Mouse (Mus musculus) embryonic facial prominence, embryonic 14.5 days (tissue): ENCODE results near the gene Axdnd1. TPM values are rescaled to one million over a fixed set of nuclear protein-coding genes. Genes with fewer than 3 reads are reported as not detected.
"Not testable (repeated sequence)": the region's sequence is repeated elsewhere in the genome, so short reads cannot be mapped to it uniquely, and the experiment has no call there.

Experiments
- ATAC-seq: fragments of 200-750 bp; cut with Nextera tagmentation; 2 replicates; pipeline ENCODE4 v1.8.0; 2017; ENCODE audit warnings: low read depth, moderate number of reproducible peaks, moderate TSS enrichment
- DNase-seq: peaks from one replicate; pipeline ENCODE4 v3.0.0-alpha.2; 2015; ENCODE audit warnings: low spot score
- H3K27ac ChIP-seq: fragments of 300-500 bp; sonication (generic); replicated peaks from 2 replicates; pipeline ENCODE4 v1.5.1; 2014; ENCODE audit warnings: low read depth, mild to moderate bottlenecking, low read length, moderate library complexity
- H3K27me3 ChIP-seq: fragments of 300-500 bp; sonication (generic); replicated peaks from 2 replicates; pipeline ENCODE4 v1.6.1; 2014; ENCODE audit warnings: low read length; ENCODE audit not compliant: control insufficient read depth, insufficient read depth
- H3K36me3 ChIP-seq: fragments of 300-500 bp; sonication (generic); 2 replicates; pipeline ENCODE4 v1.6.1; 2014; ENCODE audit warnings: low read length, mixed read lengths; ENCODE audit not compliant: control insufficient read depth, insufficient read depth
- H3K4me1 ChIP-seq: fragments of 300-500 bp; sonication (generic); 2 replicates; pipeline ENCODE4 v1.6.1; 2014; ENCODE audit warnings: antibody characterized with exemption, low read length; ENCODE audit not compliant: control insufficient read depth, insufficient read depth
- H3K4me2 ChIP-seq: fragments of 300-500 bp; sonication (generic); 2 replicates; pipeline ENCODE4 v1.6.1; 2014; ENCODE audit warnings: low read depth, mild to moderate bottlenecking, low read length, moderate library complexity, mixed read lengths
- H3K4me3 ChIP-seq: fragments of 300-500 bp; sonication (generic); 2 replicates; pipeline ENCODE4 v1.5.1; 2014; ENCODE audit warnings: low read depth, mild to moderate bottlenecking, low read length
- H3K9ac ChIP-seq: fragments of 300-500 bp; sonication (generic); 2 replicates; pipeline ENCODE4 v1.6.1; 2014; ENCODE audit warnings: low read depth, mild to moderate bottlenecking, low read length, moderate library complexity, mixed read lengths
- H3K9me3 ChIP-seq: fragments of 300-500 bp; sonication (generic); 2 replicates; pipeline ENCODE4 v1.6.1; 2016; ENCODE audit warnings: low read length; ENCODE audit not compliant: control insufficient read depth
- WGBS: fragments of 180-500 bp; shearing (Covaris S2); extraction: QIAGEN DNeasy Blood & Tissue Kit; methylation state at CpG from one replicate; pipeline ENCODE4 v1.1.7; 2014; 5-methylcytosine and 5-hydroxymethylcytosine counted together
- polyA plus RNA-seq: library from polyadenylated mRNA; unstranded; fragments of >200 nt; fragmentation: Nextera tagmentation; extraction: Ambion mirVana; gene quantifications from 2 replicates; pipeline ENCODE4 v1.2.1, GENCODE M21; 2014

Axdnd1 gene
- polyA plus RNA-seq, 1 experiment from 2014 or later, result 0.31 TPM

DNA sequence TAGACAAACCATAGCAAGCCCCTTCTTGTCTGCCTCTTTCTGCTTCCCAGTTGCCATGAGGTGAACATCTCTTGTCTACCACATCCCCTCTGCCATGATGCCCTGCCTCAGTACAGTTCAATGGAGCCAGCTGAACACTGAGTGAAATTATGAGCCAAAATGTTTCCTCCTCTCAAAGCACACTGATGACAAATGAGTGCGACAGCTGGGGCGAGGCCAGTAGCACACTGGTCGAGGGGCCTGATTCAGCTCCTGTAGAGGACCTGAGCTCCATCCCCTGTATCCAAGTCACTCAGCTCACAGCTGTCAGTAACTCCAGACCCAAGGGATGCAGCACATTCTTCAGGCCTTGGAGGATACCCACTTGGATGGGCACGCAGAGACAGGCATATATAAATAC lies 75.3 kb downstream of the Axdnd1 start:
- WGBS, result 81% methylated on average over 4 of the region's 4 CpGs
- Histone ChIP-seq H3K9ac (no peak overlapping the region), H3K27ac (no peak overlapping the region)

DNA sequence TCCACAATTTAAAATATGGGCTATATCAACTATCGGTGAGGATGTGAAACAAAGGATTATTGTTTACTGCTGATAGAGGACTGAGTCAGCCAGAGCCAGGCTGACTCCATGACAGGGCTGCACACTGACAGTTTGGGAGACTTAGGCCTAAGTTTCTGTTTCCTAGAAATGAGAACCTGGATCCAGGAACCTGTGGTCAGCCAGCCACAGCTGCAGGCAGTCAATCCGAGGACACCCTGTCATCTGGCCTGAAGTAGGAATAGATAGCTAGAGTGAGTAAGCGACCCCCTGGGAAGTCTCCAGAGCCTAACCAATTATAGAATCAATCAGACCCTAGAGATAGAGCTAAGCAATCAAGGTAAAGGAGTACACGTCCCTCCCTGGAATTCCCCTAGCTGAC lies 76.5 kb downstream of the Axdnd1 start:
- H3K4me1 ChIP-seq, result no peaks in the 10 kb centered on the region
- H3K4me3 ChIP-seq, result no peak overlapping the region
- H3K4me2 ChIP-seq, result no peak overlapping the region
- no peak overlapping the region for H3K9ac ChIP-seq
- no peaks in the 10 kb centered on the region for H3K9me3 ChIP-seq
- H3K27me3 ChIP-seq, result no peaks in the 10 kb centered on the region
- 50% methylated on average over 4 of the region's 4 CpGs for WGBS
- no peaks in the 10 kb centered on the region for H3K36me3 ChIP-seq
- H3K27ac ChIP-seq, result no peak overlapping the region
- ATAC-seq, result no peak
- DNase-seq, result no peak

More for the DNA sequence above, 75.3 kb downstream of the Axdnd1 start:
- no peaks in the 10 kb centered on the region for H3K9me3 ChIP-seq
- H3K4me3 ChIP-seq, result no peak overlapping the region
- no peak for DNase-seq
- H3K4me1 ChIP-seq, result no peaks in the 10 kb centered on the region
- H3K4me2 ChIP-seq, result no peak overlapping the region
- H3K27me3 ChIP-seq, result no peaks in the 10 kb centered on the region
- H3K36me3 ChIP-seq, result no peaks in the 10 kb centered on the region
- ATAC-seq, result no peak; the same call in 1 of the 2 replicates

DNA sequence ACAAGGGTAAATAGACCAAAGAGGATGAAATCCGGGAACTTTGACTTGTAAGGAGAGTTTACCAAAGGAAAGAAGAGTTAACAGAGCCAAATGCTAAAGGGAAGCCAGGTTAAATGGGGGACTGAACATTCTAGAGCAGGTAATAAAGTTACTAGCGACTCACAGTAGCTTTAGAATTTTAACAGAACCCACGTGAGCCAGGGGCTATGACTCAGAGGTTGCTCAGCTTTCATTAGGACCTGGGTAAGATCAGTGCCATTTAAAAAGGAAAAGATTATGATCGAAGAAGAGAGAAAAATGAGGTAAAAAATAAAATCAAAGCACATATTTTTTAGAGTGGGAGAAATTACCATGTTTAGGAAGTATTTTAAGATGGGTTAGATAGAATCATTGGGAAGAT lies 80.1 kb downstream of the Axdnd1 start:
- no peak overlapping the region for H3K4me2 ChIP-seq
- no peak overlapping the region for H3K9ac ChIP-seq
- no peak for DNase-seq
- no peaks in the 10 kb centered on the region for H3K4me1 ChIP-seq
- WGBS, result 74% methylated on average over 4 of the region's 4 CpGs
- no peak for ATAC-seq
- no peak overlapping the region for H3K4me3 ChIP-seq
- H3K9me3 ChIP-seq, result 0 out of 2 replicates have a peak, but pooled peaks cover 4% of the 10 kb centered on the region
- no peak overlapping the region for H3K27ac ChIP-seq
- H3K27me3 ChIP-seq, result no peaks in the 10 kb centered on the region
- no peaks in the 10 kb centered on the region for H3K36me3 ChIP-seq

DNA sequence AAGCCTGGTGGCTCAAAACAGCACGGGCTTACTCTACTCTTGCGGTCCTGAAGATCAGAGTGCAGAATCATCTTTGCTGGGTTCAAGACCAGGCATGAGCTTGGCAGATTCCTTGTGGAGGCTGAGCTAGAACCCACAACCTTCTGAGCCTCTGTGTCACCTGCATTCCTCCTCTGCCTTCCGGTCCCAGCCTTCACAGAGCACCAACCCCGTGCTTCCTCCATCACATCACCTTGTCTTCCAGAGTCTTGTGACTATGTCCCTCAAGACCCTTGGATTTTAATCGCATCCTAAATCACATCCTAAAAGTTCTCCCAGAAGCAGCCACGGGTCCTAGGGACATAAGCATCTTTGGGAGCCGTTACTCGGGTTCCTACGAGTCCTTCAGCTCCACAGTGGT lies 97.8 kb downstream of the Axdnd1 start:
- Histone ChIP-seq H3K36me3 (no peaks in the 10 kb centered on the region), H3K9me3 (no peaks in the 10 kb centered on the region), H3K27me3 (no peaks in the 10 kb centered on the region), H3K4me3 (no peak overlapping the region), H3K4me2 (no peak overlapping the region), H3K27ac (no peak overlapping the region), H3K9ac (no peak overlapping the region), H3K4me1 (no peaks in the 10 kb centered on the region)
- WGBS, result 84% methylated on average over 9 of the region's 9 CpGs
- DNase-seq, result no peak
- no peak for ATAC-seq

DNA sequence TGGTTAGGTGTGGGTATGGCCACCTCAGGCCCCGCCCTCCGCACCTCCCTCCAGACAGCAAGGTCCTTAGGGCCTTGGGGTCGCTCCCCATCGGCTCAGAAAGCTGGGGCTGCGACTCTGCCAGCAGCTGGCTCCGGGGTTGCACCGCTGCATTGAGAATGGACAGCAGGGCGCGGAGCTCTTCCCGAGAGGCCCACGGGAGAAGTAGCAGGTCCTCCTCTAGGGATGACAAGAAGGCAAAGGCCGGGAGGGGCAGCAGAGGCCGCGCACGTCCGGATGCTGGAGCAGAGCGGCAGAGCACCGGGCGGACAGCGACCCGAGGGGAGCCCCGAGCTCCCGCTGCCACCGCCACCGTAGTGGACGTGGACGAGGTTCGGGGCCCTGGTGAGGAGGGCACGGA lies 110.3 kb downstream of the Axdnd1 start, which contains the start of gene Nphs2:
Gene Nphs2 (plus strand): TSS at position 98 of the 400 bp plus-strand sequence.
- WGBS, result 5% methylated on average over 29 of the region's 29 CpGs
- H3K4me3 ChIP-seq, result peak within 1 kb of the TSS; percentile 23
- H3K27me3 ChIP-seq, result peaks cover 44% of the 10 kb centered on the region

DNA sequence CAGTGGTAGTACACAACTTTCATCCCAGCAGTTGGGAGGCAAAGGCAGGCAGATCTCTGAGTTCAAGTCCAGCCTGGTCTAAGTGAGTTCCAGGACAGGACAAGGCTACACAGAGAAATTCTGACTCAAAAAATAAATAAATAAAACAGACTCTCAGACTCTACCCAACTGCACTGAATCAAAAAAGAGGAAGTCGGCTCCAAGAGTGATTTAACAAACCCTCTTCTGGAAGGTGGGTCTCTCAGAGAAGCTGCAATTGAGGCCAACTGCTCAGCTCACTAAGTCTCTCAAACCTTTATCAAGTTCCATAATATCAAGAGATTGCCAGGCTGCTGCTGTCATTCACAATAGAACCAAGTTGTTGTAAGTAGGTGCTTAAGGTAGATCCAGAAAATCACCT lies 112.4 kb downstream of the Axdnd1 start:
- H3K4me3 ChIP-seq, result no peak overlapping the region
- H3K9me3 ChIP-seq, result no peaks in the 10 kb centered on the region
- H3K27me3 ChIP-seq, result peaks cover 64% of the 10 kb centered on the region
- no peak overlapping the region for H3K4me2 ChIP-seq
- ATAC-seq, result no peak
- WGBS, result 72% methylated on average over 1 of the region's 1 CpGs
- H3K9ac ChIP-seq, result no peak overlapping the region
- no peaks in the 10 kb centered on the region for H3K36me3 ChIP-seq
- no peak overlapping the region for H3K27ac ChIP-seq
- peaks cover 5% of the 10 kb centered on the region; the same call in 1 of the 2 replicates for H3K4me1 ChIP-seq
- no peak for DNase-seq

More for the DNA sequence above, 110.3 kb downstream of the Axdnd1 start, which contains the start of gene Nphs2:
- H3K4me2 ChIP-seq, result peak within 1 kb of the TSS; percentile 47
- no peaks in the 10 kb centered on the region for H3K9me3 ChIP-seq
- no peak for DNase-seq
- no peak within 1 kb of the TSS for H3K9ac ChIP-seq
- no peak within 1 kb of the TSS for H3K27ac ChIP-seq
- no peak for ATAC-seq
- H3K36me3 ChIP-seq, result no peaks in the 10 kb centered on the region
- H3K4me1 ChIP-seq, result peaks cover 5% of the 10 kb centered on the region; the same call in 1 of the 2 replicates

DNA sequence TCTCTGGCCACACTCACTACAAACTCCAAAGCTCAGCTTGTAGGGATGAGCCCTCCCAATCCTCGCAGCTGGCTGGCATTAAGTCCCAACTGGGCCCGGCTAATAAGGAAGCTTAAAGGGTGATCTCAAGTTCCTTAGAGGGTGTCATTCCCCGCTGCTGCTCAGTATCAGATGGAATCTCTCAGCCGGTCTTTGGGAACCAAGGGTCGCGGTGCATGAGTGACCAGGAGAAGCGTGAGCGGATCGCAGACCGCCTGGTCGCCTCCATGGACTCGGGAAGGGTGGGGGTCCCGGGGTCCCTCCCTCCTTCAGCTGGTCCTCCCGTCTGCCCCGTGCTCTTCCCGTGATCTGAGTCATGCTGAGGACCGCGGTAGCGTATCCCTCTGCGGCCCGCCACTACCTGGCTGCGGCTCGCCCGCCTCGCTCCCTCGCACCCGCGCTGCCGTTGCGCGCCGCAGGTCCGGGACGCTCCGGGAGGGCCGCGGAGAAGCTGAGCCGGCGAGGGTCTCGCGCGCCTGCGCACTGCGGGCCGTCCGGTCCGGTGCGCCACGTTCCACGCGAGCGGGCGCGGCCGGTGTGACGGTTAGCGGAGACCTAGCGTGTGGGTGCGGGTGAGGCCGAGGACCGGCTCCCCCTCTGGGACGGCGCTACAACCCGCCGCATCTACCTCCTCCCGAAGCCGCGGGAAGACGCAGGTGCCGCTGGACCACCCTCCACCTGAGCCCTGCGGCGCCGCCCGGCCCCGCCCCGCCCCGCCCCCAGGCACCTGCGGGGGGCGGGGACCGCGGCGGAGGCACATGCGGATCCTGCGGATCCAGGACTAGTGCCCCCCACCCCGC lies 117.8 kb downstream of the Axdnd1 start, which contains the start of gene Tdrd5:
Gene Tdrd5 (minus strand): TSS at position 754 of the 839 bp plus-strand sequence.
- WGBS, result under 1% methylated on average over 28 of the region's 85 CpGs
- Histone ChIP-seq H3K4me1 (no peaks in the 10 kb centered on the region), H3K9me3 (0 out of 2 replicates have a peak, but pooled peaks cover 4% of the 10 kb centered on the region), H3K9ac (peak within 1 kb of the TSS; percentile 54), H3K36me3 (no peaks in the 10 kb centered on the region), H3K4me2 (peak within 1 kb of the TSS; percentile 98), H3K27me3 (peaks cover 55% of the 10 kb centered on the region), H3K4me3 (peak within 1 kb of the TSS; percentile 62), H3K27ac (no peak within 1 kb of the TSS)
- ATAC-seq, result peak; percentile 79
- DNase-seq, result peak; percentile 45

DNA sequence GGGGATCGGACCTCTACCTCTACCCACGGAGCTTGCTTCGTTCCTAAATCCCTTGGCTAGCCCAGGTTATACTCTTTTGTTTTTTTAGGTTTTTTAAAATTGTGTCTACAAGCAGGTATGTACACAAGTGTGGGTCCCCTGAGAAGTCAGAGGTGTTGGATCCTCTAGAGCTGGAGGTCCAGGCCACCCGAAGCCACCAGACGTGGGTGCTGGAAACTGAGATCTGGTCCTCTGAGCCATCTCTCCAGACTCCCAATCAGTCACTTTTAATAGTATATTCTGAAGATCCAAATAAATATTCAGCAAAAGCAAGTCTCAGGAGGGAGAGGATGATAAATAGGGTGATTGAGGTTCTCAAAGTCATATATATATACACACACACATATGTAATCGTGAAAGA lies 130.9 kb downstream of the Axdnd1 start:
- Histone ChIP-seq H3K27ac (no peak overlapping the region), H3K27me3 (no peaks in the 10 kb centered on the region), H3K9ac (no peak overlapping the region), H3K36me3 (no peaks in the 10 kb centered on the region), H3K4me3 (no peak overlapping the region), H3K4me1 (no peaks in the 10 kb centered on the region), H3K4me2 (no peak overlapping the region), H3K9me3 (no peaks in the 10 kb centered on the region)
- DNase-seq, result no peak
- no peak for ATAC-seq
- WGBS, result 90% methylated on average over 5 of the region's 6 CpGs

DNA sequence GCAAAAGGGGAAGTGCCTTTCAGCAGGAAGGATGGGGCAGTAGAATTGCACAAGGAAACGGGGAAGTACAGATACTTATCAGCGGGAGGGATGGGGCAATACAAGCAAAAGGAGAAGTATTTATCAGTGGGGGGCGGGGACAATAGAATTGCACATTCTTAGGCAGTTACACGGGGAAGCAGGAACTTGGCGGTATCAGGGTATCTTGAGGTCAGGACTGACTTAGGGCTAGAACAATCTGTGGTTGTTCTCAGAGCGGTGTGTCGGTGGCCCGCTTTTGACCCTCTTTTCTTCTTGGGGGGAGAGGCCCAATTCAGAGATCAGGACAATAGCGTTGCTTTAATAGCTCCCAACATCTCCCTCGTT lies 131.8 kb downstream of the Axdnd1 start:
- H3K27me3 ChIP-seq, H3K4me2 ChIP-seq, ATAC-seq, H3K4me3 ChIP-seq, H3K9ac ChIP-seq, H3K4me1 ChIP-seq, H3K9me3 ChIP-seq, H3K27ac ChIP-seq, DNase-seq, H3K36me3 ChIP-seq: not testable (repeated sequence)
- 69% methylated on average over 9 of the region's 10 CpGs for WGBS
